Mouse (Mus musculus) ES-Bruce4 (cell line): ENCODE measurements around the gene Ctsj.
"Not testable (repeated sequence)": the region's sequence is repeated elsewhere in the genome, so short reads cannot be mapped to it uniquely, and the experiment has no call there.

Experiments
- CTCF ChIP-seq: IDR thresholded peaks from one replicate; pipeline ENCODE4 v1.8.1; 2011; ENCODE audit warnings: low read depth, low read length
- EP300 ChIP-seq: IDR thresholded peaks from 2 replicates; pipeline ENCODE4 v1.6.1; 2011; ENCODE audit warnings: low read depth, low read length; ENCODE audit not compliant: insufficient read depth
- POLR2A ChIP-seq: IDR thresholded peaks from one replicate; pipeline ENCODE4 v1.8.1; 2011; ENCODE audit warnings: low read length; ENCODE audit not compliant: insufficient read depth

DNA sequence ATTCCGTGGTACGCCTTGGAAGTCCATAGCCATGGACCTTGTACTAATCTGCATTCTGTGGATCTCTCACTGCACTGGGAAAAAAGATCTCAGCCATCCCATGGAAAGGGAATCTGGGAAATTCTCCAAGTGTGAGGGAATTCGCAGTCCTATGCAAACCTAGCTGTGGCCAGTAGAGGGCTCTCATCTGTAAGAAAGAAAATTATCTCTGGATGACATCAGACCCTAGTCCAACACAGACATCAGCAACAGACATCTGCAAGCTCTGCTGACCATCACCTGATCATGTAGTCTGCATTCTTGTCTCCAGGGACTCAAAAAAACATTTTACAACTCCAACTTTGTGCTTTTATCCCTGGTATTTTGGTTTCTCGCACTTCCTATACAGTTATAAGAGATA lies 33.4 kb downstream of the Ctsj start:
- not testable (repeated sequence) for TF ChIP-seq POLR2A, EP300, CTCF
